Mouse (Mus musculus): ENCODE results near the gene Gja8. TPM values are rescaled to one million over a fixed set of nuclear protein-coding genes. Genes with fewer than 3 reads are reported as not detected.

Gene Gja8
- polyA plus RNA-seq, 1 experiment from 2014 or later = not detected

- no peak overlapping the region for H3K4me3 ChIP-seq
- no peak overlapping the region for H3K27ac ChIP-seq
- no peak overlapping the region for H3K4me2 ChIP-seq
- H3K36me3 ChIP-seq (ENCODE audit: poor library complexity, severe bottlenecking) = no peaks in the 10 kb centered on the region
- WGBS = 71% methylated on average over 7 of the region's 7 CpGs
- no peaks in the 10 kb centered on the region for H3K9me3 ChIP-seq (replicated peaks)
- H3K27me3 ChIP-seq = no peaks in the 10 kb centered on the region
- H3K9ac ChIP-seq = no peak overlapping the region
- ATAC-seq = no peak
- H3K4me1 ChIP-seq = no peaks in the 10 kb centered on the region
Measured at GRCm38 (mm10) chr3:96920991-96921390, 4.8 kb downstream of the Gja8 start.

- peak; percentile 65 for ATAC-seq
- 49% methylated on average over 9 of the region's 9 CpGs for whole genome bisulfite sequencing
- H3K4me1 ChIP-seq = peaks cover 13% of the 10 kb centered on the region
- H3K27ac ChIP-seq = no peak overlapping the region
- no peaks in the 10 kb centered on the region for H3K36me3 ChIP-seq (ENCODE audit: poor library complexity, severe bottlenecking)
- H3K4me3 ChIP-seq = peak overlapping the region; percentile 85
- peak overlapping the region; percentile 86 for H3K4me2 ChIP-seq
- peak overlapping the region; percentile 84 for H3K9ac ChIP-seq
- peaks cover 20% of the 10 kb centered on the region for H3K27me3 ChIP-seq
- no peaks in the 10 kb centered on the region for H3K9me3 ChIP-seq (replicated peaks)
Measured at GRCm38 (mm10) chr3:96905592-96905991, 20.2 kb downstream of the Gja8 start.

GRCm38 (mm10) chr3:96904851-96905541, 20.8 kb downstream of the Gja8 start, which contains the start of gene Gpr89:
Gene Gpr89 (minus strand): TSS chr3:96905346.
- under 1% methylated on average over 40 of the region's 40 CpGs for WGBS
- H3K27me3 ChIP-seq = peaks cover 20% of the 10 kb centered on the region
- peaks cover 13% of the 10 kb centered on the region for H3K4me1 ChIP-seq
- no peaks in the 10 kb centered on the region for H3K36me3 ChIP-seq (ENCODE audit: poor library complexity, severe bottlenecking)
- H3K9me3 ChIP-seq (replicated peaks) = no peaks in the 10 kb centered on the region
- peak within 1 kb of the TSS; percentile 85 for H3K4me3 ChIP-seq
- peak within 1 kb of the TSS; percentile 84 for H3K9ac ChIP-seq
- peak; percentile 98 for ATAC-seq
- peak within 1 kb of the TSS; percentile 20; the same call in 1 of the 2 replicates for H3K27ac ChIP-seq
- peak within 1 kb of the TSS; percentile 86 for H3K4me2 ChIP-seq

- peak within 1 kb of the TSS; percentile 85 for H3K4me3 ChIP-seq
- ATAC-seq = 0 out of 2 replicates have a peak, but pooled peaks have one; percentile 1
- WGBS = 11% methylated on average over 14 of the region's 14 CpGs
- no peaks in the 10 kb centered on the region for H3K36me3 ChIP-seq (ENCODE audit: poor library complexity, severe bottlenecking)
- H3K9me3 ChIP-seq (replicated peaks) = no peaks in the 10 kb centered on the region
- H3K9ac ChIP-seq = peak within 1 kb of the TSS; percentile 84
- peak within 1 kb of the TSS; percentile 20; the same call in 1 of the 2 replicates for H3K27ac ChIP-seq
- H3K4me1 ChIP-seq = peaks cover 13% of the 10 kb centered on the region
- peaks cover 20% of the 10 kb centered on the region for H3K27me3 ChIP-seq
- H3K4me2 ChIP-seq = peak within 1 kb of the TSS; percentile 86
Measured at GRCm38 (mm10) chr3:96904393-96904792, 21.4 kb downstream of the Gja8 start, which contains the start of gene Gja5. Gene Gja5 (plus strand): TSS chr3:96904693.

- Histone ChIP-seq H3K27ac (no peak overlapping the region), H3K36me3 (ENCODE audit: poor library complexity, severe bottlenecking) (peaks cover 8% of the 10 kb centered on the region; the same call in 1 of the 2 replicates), H3K27me3 (peaks cover 14% of the 10 kb centered on the region), H3K4me1 (peaks cover 13% of the 10 kb centered on the region), H3K9ac (no peak overlapping the region), H3K9me3 (replicated peaks) (no peaks in the 10 kb centered on the region), H3K4me3 (no peak overlapping the region), H3K4me2 (no peak overlapping the region)
- 96% methylated on average over 4 of the region's 4 CpGs for WGBS
- ATAC-seq = no peak
Measured at GRCm38 (mm10) chr3:96902336-96902999, 23.4 kb downstream of the Gja8 start.

GRCm38 (mm10) chr3:96883690-96884089, 42.1 kb downstream of the Gja8 start:
- Histone ChIP-seq H3K4me2 (no peak overlapping the region), H3K9ac (no peak overlapping the region), H3K36me3 (ENCODE audit: poor library complexity, severe bottlenecking) (peaks cover 83% of the 10 kb centered on the region), H3K9me3 (replicated peaks) (no peaks in the 10 kb centered on the region), H3K4me3 (no peak overlapping the region), H3K27ac (no peak overlapping the region), H3K4me1 (no peaks in the 10 kb centered on the region), H3K27me3 (no peaks in the 10 kb centered on the region)
- WGBS = 94% methylated on average over 7 of the region's 7 CpGs
- no peak for ATAC-seq

GRCm38 (mm10) chr3:96882061-96882849, 43.6 kb downstream of the Gja8 start:
- H3K4me2 ChIP-seq = no peak overlapping the region
- no peaks in the 10 kb centered on the region for H3K4me1 ChIP-seq
- no peak overlapping the region for H3K27ac ChIP-seq
- no peaks in the 10 kb centered on the region for H3K9me3 ChIP-seq (replicated peaks)
- WGBS = 93% methylated on average over 14 of the region's 14 CpGs
- H3K4me3 ChIP-seq = no peak overlapping the region
- ATAC-seq = no peak
- H3K9ac ChIP-seq = no peak overlapping the region
- peaks cover 83% of the 10 kb centered on the region for H3K36me3 ChIP-seq (ENCODE audit: poor library complexity, severe bottlenecking)
- H3K27me3 ChIP-seq = no peaks in the 10 kb centered on the region

- 85% methylated on average over 6 of the region's 6 CpGs for WGBS
- Histone ChIP-seq H3K9ac (no peak overlapping the region), H3K4me1 (no peaks in the 10 kb centered on the region), H3K4me2 (no peak overlapping the region), H3K4me3 (no peak overlapping the region), H3K27ac (no peak overlapping the region), H3K9me3 (replicated peaks) (no peaks in the 10 kb centered on the region), H3K27me3 (no peaks in the 10 kb centered on the region), H3K36me3 (ENCODE audit: poor library complexity, severe bottlenecking) (peaks cover 76% of the 10 kb centered on the region)
- no peak for ATAC-seq
Measured at GRCm38 (mm10) chr3:96881557-96881956, 44.3 kb downstream of the Gja8 start.

- H3K4me2 ChIP-seq = no peak overlapping the region
- no peak overlapping the region for H3K4me3 ChIP-seq
- 87% methylated on average over 4 of the region's 4 CpGs for WGBS
- no peaks in the 10 kb centered on the region for H3K27me3 ChIP-seq
- no peaks in the 10 kb centered on the region for H3K4me1 ChIP-seq
- H3K36me3 ChIP-seq (ENCODE audit: poor library complexity, severe bottlenecking) = peaks cover 68% of the 10 kb centered on the region
- no peak for ATAC-seq
- no peaks in the 10 kb centered on the region for H3K9me3 ChIP-seq (replicated peaks)
- no peak overlapping the region for H3K27ac ChIP-seq
- no peak overlapping the region for H3K9ac ChIP-seq
Measured at GRCm38 (mm10) chr3:96880385-96880784, 45.4 kb downstream of the Gja8 start.

GRCm38 (mm10) chr3:96879536-96879935, 46.3 kb downstream of the Gja8 start:
- Histone ChIP-seq H3K4me1 (no peaks in the 10 kb centered on the region), H3K9me3 (replicated peaks) (no peaks in the 10 kb centered on the region), H3K9ac (no peak overlapping the region), H3K27ac (no peak overlapping the region), H3K27me3 (no peaks in the 10 kb centered on the region), H3K36me3 (ENCODE audit: poor library complexity, severe bottlenecking) (peaks cover 73% of the 10 kb centered on the region), H3K4me2 (no peak overlapping the region), H3K4me3 (no peak overlapping the region)
- no peak for ATAC-seq
- WGBS = 90% methylated on average over 9 of the region's 9 CpGs

GRCm38 (mm10) chr3:96874808-96875571, 50.8 kb downstream of the Gja8 start:
- Histone ChIP-seq H3K27me3 (no peaks in the 10 kb centered on the region), H3K4me3 (no peak overlapping the region), H3K4me2 (no peak overlapping the region), H3K27ac (no peak overlapping the region), H3K36me3 (ENCODE audit: poor library complexity, severe bottlenecking) (peaks cover 76% of the 10 kb centered on the region), H3K9ac (no peak overlapping the region), H3K4me1 (no peaks in the 10 kb centered on the region), H3K9me3 (replicated peaks) (no peaks in the 10 kb centered on the region)
- no peak for ATAC-seq
- 93% methylated on average over 7 of the region's 7 CpGs for WGBS

Measured in forebrain, embryonic 13.5 days (tissue).